Mouse (Mus musculus): ENCODE measurements at regions not wholly inside any gene's neighbourhood (a gene's known extent, or its start where the extent isn't known, plus 50 kb on each side); places are given as distances from the start of the nearest gene placed in this dataset.

GRCm38 (mm10) chr12:78057166-78057565 is 136.9 kb upstream of the Gm6657 start:
- H3ac ChIP-seq (ENCODE audit: control insufficient read depth, insufficient read length, low read depth) = no peak overlapping the region
- TF ChIP-seq MYOD1 (IDR thresholded peaks at IDR 0.05; ENCODE audit: control insufficient read depth, insufficient read length, low read depth) (no peak), CTCF (IDR thresholded peaks at IDR 0.05; ENCODE audit: control insufficient read depth, insufficient read depth, insufficient read length) (no peak), FOSL1 (IDR thresholded peaks at IDR 0.05; ENCODE audit: insufficient read depth, low read length, poor library complexity, severe bottlenecking) (no peak)
- H3K36me3 ChIP-seq (ENCODE audit: control insufficient read depth, insufficient read depth) = no peaks in the 10 kb centered on the region

DNA sequence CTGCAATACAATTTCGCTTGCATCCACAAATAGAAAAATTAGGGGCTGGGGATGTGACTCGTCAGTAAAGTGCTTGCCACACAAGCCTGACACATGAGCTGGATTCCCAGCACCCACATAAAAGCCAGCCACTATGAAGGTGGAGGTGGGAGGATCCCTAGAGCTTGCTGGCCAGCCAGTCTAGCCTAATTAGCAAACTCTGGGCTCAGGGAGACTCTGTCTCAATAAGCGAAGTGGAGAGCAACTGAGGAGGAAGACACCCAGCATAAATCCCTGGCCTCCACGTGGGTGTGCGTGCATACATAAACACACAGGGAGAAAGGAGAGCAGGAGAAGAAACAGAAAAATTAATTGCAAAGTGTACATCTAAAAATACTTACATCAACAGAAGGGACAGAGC is 134.1 kb upstream of the Gm6657 start:
- Histone ChIP-seq H3ac (ENCODE audit: control insufficient read depth, insufficient read length, low read depth) (no peak overlapping the region), H3K27me3 (ENCODE audit: control insufficient read depth, insufficient read depth, insufficient read length) (no peaks in the 10 kb centered on the region), H3K36me3 (ENCODE audit: control insufficient read depth, insufficient read depth) (no peaks in the 10 kb centered on the region), H3K79me3 (ENCODE audit: low read depth) (no peaks in the 10 kb centered on the region), H3K79me2 (ENCODE audit: control insufficient read depth, insufficient read depth) (no peaks in the 10 kb centered on the region), H3K4me3 (ENCODE audit: insufficient read depth, poor library complexity, severe bottlenecking) (no peak overlapping the region)
- TF ChIP-seq MYOD1 (IDR thresholded peaks at IDR 0.05; ENCODE audit: control insufficient read depth, insufficient read length, low read depth) (no peak), USF1 (IDR thresholded peaks at IDR 0.05; ENCODE audit: low read depth) (no peak), CTCF (IDR thresholded peaks at IDR 0.05; ENCODE audit: control insufficient read depth, insufficient read depth, insufficient read length) (no peak), MAX (IDR thresholded peaks at IDR 0.05) (no peak), CEBPB (IDR thresholded peaks at IDR 0.05; ENCODE audit: low read depth) (no peak), FOSL1 (IDR thresholded peaks at IDR 0.05; ENCODE audit: insufficient read depth, low read length, poor library complexity, severe bottlenecking) (no peak), MYOG (IDR thresholded peaks at IDR 0.05; ENCODE audit: control insufficient read depth, extremely low read depth, insufficient read length) (no peak)

More at GRCm38 (mm10) chr12:78057166-78057565, 136.9 kb upstream of the Gm6657 start:
- no peaks in the 10 kb centered on the region for H3K27me3 ChIP-seq (ENCODE audit: control insufficient read depth, insufficient read depth, insufficient read length)
- H3K4me3 ChIP-seq (ENCODE audit: insufficient read depth, poor library complexity, severe bottlenecking) = no peak overlapping the region
- no peaks in the 10 kb centered on the region for H3K79me3 ChIP-seq (ENCODE audit: low read depth)
- no peaks in the 10 kb centered on the region for H3K79me2 ChIP-seq (ENCODE audit: control insufficient read depth, insufficient read depth)

- Histone ChIP-seq H3K79me2 (ENCODE audit: control insufficient read depth, insufficient read depth) (no peaks in the 10 kb centered on the region), H3K27me3 (ENCODE audit: control insufficient read depth, insufficient read depth, insufficient read length) (no peaks in the 10 kb centered on the region), H3K36me3 (ENCODE audit: control insufficient read depth, insufficient read depth) (no peaks in the 10 kb centered on the region), H3K4me3 (ENCODE audit: insufficient read depth, poor library complexity, severe bottlenecking) (no peak overlapping the region), H3K79me3 (ENCODE audit: low read depth) (no peaks in the 10 kb centered on the region), H3ac (ENCODE audit: control insufficient read depth, insufficient read length, low read depth) (no peak overlapping the region)
- no peak for TF ChIP-seq MYOD1 (IDR thresholded peaks at IDR 0.05; ENCODE audit: control insufficient read depth, insufficient read length, low read depth)
- no peak for TF ChIP-seq USF1 (IDR thresholded peaks at IDR 0.05; ENCODE audit: low read depth)
- TF ChIP-seq MYOG (IDR thresholded peaks at IDR 0.05; ENCODE audit: control insufficient read depth, extremely low read depth, insufficient read length) = no peak
These were observed 128.0 kb upstream of the Gm6657 start for GRCm38 (mm10) chr12:78066024-78066423.

DNA sequence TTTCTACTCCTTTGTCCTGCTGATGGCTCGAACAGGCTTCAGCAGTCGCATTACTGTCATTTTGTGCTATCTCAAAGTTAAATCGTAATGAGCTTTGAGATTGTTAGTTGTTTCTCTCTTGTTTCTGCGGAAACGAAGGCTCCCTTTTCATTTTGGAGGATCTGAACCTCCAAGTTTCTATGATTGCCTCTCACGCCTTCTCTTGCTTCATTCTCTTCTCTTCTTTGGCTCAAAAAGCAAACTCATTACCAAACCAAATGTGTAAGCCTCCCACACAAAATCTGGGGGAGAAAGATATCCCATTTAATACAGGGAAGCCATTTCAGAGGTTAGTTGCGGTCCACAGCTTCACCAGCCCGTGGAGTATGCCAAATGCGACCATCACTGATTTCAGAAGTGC is 121.1 kb upstream of the Gm6657 start:
- no peaks in the 10 kb centered on the region for H3K36me3 ChIP-seq (ENCODE audit: control insufficient read depth, insufficient read depth)
- no peaks in the 10 kb centered on the region for H3K79me3 ChIP-seq (ENCODE audit: low read depth)

GRCm38 (mm10) chr12:78074290-78074802 is 119.7 kb upstream of the Gm6657 start:
- Histone ChIP-seq H3K4me3 (ENCODE audit: insufficient read depth, poor library complexity, severe bottlenecking) (no peak overlapping the region), H3K79me3 (ENCODE audit: low read depth) (no peaks in the 10 kb centered on the region), H3K79me2 (ENCODE audit: control insufficient read depth, insufficient read depth) (no peaks in the 10 kb centered on the region), H3ac (ENCODE audit: control insufficient read depth, insufficient read length, low read depth) (no peak overlapping the region), H3K36me3 (ENCODE audit: control insufficient read depth, insufficient read depth) (no peaks in the 10 kb centered on the region), H3K27me3 (ENCODE audit: control insufficient read depth, insufficient read depth, insufficient read length) (peaks cover 9% of the 10 kb centered on the region)
- TF ChIP-seq FOSL1 (IDR thresholded peaks at IDR 0.05; ENCODE audit: insufficient read depth, low read length, poor library complexity, severe bottlenecking) (no peak), CTCF (IDR thresholded peaks at IDR 0.05; ENCODE audit: control insufficient read depth, insufficient read depth, insufficient read length) (no peak), MYOG (IDR thresholded peaks at IDR 0.05; ENCODE audit: control insufficient read depth, extremely low read depth, insufficient read length) (no peak), USF1 (IDR thresholded peaks at IDR 0.05; ENCODE audit: low read depth) (no peak), MYOD1 (IDR thresholded peaks at IDR 0.05; ENCODE audit: control insufficient read depth, insufficient read length, low read depth) (no peak), CEBPB (IDR thresholded peaks at IDR 0.05; ENCODE audit: low read depth) (no peak), MAX (IDR thresholded peaks at IDR 0.05) (no peak)

More for the DNA sequence above, 121.1 kb upstream of the Gm6657 start:
- Histone ChIP-seq H3K79me2 (ENCODE audit: control insufficient read depth, insufficient read depth) (no peaks in the 10 kb centered on the region), H3K4me3 (ENCODE audit: insufficient read depth, poor library complexity, severe bottlenecking) (no peak overlapping the region), H3K27me3 (ENCODE audit: control insufficient read depth, insufficient read depth, insufficient read length) (peaks cover 9% of the 10 kb centered on the region), H3ac (ENCODE audit: control insufficient read depth, insufficient read length, low read depth) (no peak overlapping the region)
- TF ChIP-seq CEBPB (IDR thresholded peaks at IDR 0.05; ENCODE audit: low read depth) (no peak), FOSL1 (IDR thresholded peaks at IDR 0.05; ENCODE audit: insufficient read depth, low read length, poor library complexity, severe bottlenecking) (no peak), MYOD1 (IDR thresholded peaks at IDR 0.05; ENCODE audit: control insufficient read depth, insufficient read length, low read depth) (no peak), MAX (IDR thresholded peaks at IDR 0.05) (no peak), USF1 (IDR thresholded peaks at IDR 0.05; ENCODE audit: low read depth) (no peak), CTCF (IDR thresholded peaks at IDR 0.05; ENCODE audit: control insufficient read depth, insufficient read depth, insufficient read length) (no peak), MYOG (IDR thresholded peaks at IDR 0.05; ENCODE audit: control insufficient read depth, extremely low read depth, insufficient read length) (no peak)

DNA sequence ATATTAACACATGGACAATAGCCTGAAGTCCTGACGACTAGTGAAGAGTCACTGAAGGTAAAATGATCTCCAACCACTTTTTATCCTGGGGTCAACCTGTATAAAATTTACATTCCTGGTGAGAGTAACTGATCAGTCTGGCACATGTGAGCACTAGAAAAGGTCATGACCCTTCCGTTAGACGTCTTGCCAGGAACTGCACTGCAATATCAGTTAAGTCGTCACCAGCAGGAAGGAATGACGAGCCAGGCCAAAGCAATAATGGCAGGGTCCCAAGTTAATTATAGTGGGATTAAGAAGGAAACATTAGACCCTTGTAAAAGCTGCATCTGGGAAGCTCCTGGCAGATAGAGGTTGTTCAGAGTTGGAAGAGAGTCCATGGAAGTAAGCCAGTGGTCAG is 116.8 kb upstream of the Gm6657 start:
- no peaks in the 10 kb centered on the region for H3K36me3 ChIP-seq (ENCODE audit: control insufficient read depth, insufficient read depth)

More for the DNA sequence above, 116.8 kb upstream of the Gm6657 start:
- Histone ChIP-seq H3K79me3 (ENCODE audit: low read depth) (no peaks in the 10 kb centered on the region), H3K79me2 (ENCODE audit: control insufficient read depth, insufficient read depth) (no peaks in the 10 kb centered on the region), H3ac (ENCODE audit: control insufficient read depth, insufficient read length, low read depth) (no peak overlapping the region), H3K27me3 (ENCODE audit: control insufficient read depth, insufficient read depth, insufficient read length) (peaks cover 9% of the 10 kb centered on the region), H3K4me3 (ENCODE audit: insufficient read depth, poor library complexity, severe bottlenecking) (no peak overlapping the region)
- TF ChIP-seq MYOG (IDR thresholded peaks at IDR 0.05; ENCODE audit: control insufficient read depth, extremely low read depth, insufficient read length) (no peak), CTCF (IDR thresholded peaks at IDR 0.05; ENCODE audit: control insufficient read depth, insufficient read depth, insufficient read length) (no peak)
